Mouse (Mus musculus) liver, adult (tissue): ENCODE measurements at regions not wholly inside any gene's neighbourhood (a gene's known extent, or its start where the extent isn't known, plus 50 kb on each side); places are given as distances from the start of the nearest gene placed in this dataset.

Experiments
- GATA4 ChIP-seq: IDR thresholded peaks from 2 replicates; pipeline ENCODE4 v1.6.1; 2014; ENCODE audit warnings: mild to moderate bottlenecking, low read length; ENCODE audit not compliant: insufficient replicate concordance

DNA sequence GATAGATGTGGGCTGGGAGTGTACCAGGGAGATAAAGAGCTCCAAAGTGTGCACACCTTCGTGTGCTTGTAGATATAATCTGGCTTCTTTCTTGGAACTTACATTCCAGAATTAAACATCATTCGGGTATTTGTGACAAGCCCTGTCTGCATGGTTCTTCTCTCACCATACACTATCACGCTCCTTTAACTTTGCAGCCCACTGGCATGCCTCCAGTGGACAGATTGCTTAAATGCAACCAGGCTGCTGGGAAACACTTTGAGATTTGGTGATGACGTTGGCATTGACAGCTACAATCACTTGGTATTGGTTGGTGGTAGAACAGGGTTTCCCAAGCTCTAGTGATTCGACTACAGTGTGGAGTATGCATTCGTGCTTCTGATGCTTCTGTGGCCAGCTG, 70.7 kb upstream of the Bmp2 start:
- no peak for TF ChIP-seq GATA4

GRCm38 (mm10) chr2:133481785-133482184, 70.2 kb upstream of the Bmp2 start:
- TF ChIP-seq GATA4: no peak

DNA sequence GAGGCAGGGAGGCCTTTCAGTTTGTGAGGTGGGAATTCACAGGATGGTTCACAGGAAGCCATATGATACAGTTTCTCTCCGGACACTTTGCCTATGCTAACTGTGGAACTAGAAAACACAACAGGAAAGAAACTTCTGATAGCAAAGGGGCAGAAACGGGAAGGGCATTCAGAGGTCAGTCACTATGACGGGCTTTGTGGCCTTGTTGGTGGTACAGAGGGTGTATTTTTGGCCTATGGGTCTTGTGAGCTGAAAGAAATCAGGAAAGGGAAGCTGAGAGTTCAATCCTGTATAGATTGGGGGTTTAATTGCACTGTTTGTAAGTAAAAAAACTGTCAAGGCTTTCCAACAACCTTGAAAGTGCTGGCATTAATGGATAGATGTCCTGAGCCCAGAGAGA, 56.5 kb upstream of the Bmp2 start:
- TF ChIP-seq GATA4: peak; percentile 98

DNA sequence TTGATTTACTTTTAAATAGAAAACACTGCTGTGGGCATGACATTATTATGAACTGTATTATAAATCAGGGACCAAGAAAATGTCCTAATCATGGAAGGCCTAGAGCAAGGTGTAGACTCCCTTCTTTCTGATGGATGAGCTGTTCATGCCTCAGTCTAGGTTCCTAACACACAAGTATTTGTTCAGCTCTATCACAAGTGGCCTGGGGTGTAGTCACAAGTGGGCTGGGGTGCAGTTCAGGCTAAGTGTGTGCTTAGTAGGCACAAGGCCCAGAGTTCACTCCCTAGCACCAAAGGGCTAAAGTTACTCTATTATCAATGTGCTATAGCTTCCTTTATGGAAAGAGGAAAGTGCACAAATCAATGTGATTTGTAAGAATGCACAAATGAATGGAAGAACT, 55.6 kb upstream of the Bmp2 start:
- no peak for TF ChIP-seq GATA4

GRCm38 (mm10) chr2:133497071-133497470, 54.9 kb upstream of the Bmp2 start:
- no peak for TF ChIP-seq GATA4

- peak; percentile 98 for TF ChIP-seq GATA4
Observed at GRCm38 (mm10) chr2:133497541-133498185, 54.3 kb upstream of the Bmp2 start.

DNA sequence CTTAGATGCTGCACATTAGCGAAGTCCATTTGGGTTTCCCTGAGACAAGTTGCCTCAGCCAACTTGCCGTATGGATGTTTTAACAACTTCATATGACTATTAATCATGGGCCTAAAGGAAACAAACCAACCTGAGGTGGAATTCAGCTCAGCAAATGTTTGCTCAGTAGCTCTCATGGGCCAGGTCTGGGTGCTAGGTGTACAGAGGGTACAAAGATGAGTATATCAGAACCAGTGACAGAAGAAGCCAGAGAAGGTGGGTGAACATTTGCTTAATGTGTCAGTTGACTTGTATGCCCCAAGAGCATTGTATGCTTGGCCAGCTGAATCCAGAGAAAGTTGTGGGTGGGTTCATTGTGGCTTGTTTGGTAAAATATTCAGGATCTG, 53.8 kb upstream of the Bmp2 start:
- no peak for TF ChIP-seq GATA4

GRCm38 (mm10) chr2:133498717-133499143, 53.2 kb upstream of the Bmp2 start:
- TF ChIP-seq GATA4: no peak

GRCm38 (mm10) chr2:133499904-133500303, 52.1 kb upstream of the Bmp2 start:
- TF ChIP-seq GATA4: peak; percentile 56; the same call in 1 of the 2 replicates
